Mouse (Mus musculus): ENCODE results near the gene Trim30c. TPM values are rescaled to one million over a fixed set of nuclear protein-coding genes. Genes with fewer than 3 reads are reported as not detected.

Trim30c gene
- polyA plus RNA-seq (2014; fragmentation: Nextera tagmentation; extraction: Ambion mirVana), result 0.20 TPM in 1 of 2 replicates, not detected in the other

GRCm38 (mm10) chr7:104400698-104401097, at the start of gene Trim30c:
Gene Trim30c, minus strand, starts transcription at chr7:104400837.
- no peaks in the 10 kb centered on the region for H3K27me3 ChIP-seq (ENCODE audit: control insufficient read depth, insufficient read depth, low read length)
- no peaks in the 10 kb centered on the region for H3K36me3 ChIP-seq (ENCODE audit: control insufficient read depth, insufficient read depth, low read length)
- H3K4me2 ChIP-seq (replicated peaks; ENCODE audit: low read depth, low read length), result no peak within 1 kb of the TSS
- H3K9ac ChIP-seq (ENCODE audit: low read depth, low read length), result no peak within 1 kb of the TSS
- H3K4me1 ChIP-seq (ENCODE audit: control insufficient read depth, insufficient read depth, low read length), result no peaks in the 10 kb centered on the region
- H3K4me3 ChIP-seq (ENCODE audit: low read length), result no peak within 1 kb of the TSS
- 91% methylated on average over 1 of the region's 1 CpGs for WGBS
- H3K9me3 ChIP-seq (ENCODE audit: control insufficient read depth, low read length), result no peaks in the 10 kb centered on the region
- ATAC-seq (ENCODE audit: low FRiP score, low TSS enrichment), result no peak
- H3K27ac ChIP-seq (ENCODE audit: low read depth, low read length), result no peak within 1 kb of the TSS

- H3K9me3 ChIP-seq (ENCODE audit: control insufficient read depth, low read length), result no peaks in the 10 kb centered on the region
- H3K27me3 ChIP-seq (ENCODE audit: control insufficient read depth, insufficient read depth, low read length), result no peaks in the 10 kb centered on the region
- no peaks in the 10 kb centered on the region for H3K4me1 ChIP-seq (ENCODE audit: control insufficient read depth, insufficient read depth, low read length)
- no peak overlapping the region for H3K4me3 ChIP-seq (ENCODE audit: low read length)
- no peak overlapping the region for H3K9ac ChIP-seq (ENCODE audit: low read depth, low read length)
- no peak overlapping the region for H3K27ac ChIP-seq (ENCODE audit: low read depth, low read length)
- no peak overlapping the region for H3K4me2 ChIP-seq (replicated peaks; ENCODE audit: low read depth, low read length)
- WGBS, result 31% methylated on average over 2 of the region's 2 CpGs
- H3K36me3 ChIP-seq (ENCODE audit: control insufficient read depth, insufficient read depth, low read length), result no peaks in the 10 kb centered on the region
- ATAC-seq (ENCODE audit: low FRiP score, low TSS enrichment), result no peak
Measured at GRCm38 (mm10) chr7:104445961-104446645, 45.5 kb upstream of the Trim30c start.

- H3K9ac ChIP-seq (ENCODE audit: low read depth, low read length), result no peak overlapping the region
- no peak overlapping the region for H3K4me3 ChIP-seq (ENCODE audit: low read length)
- no peaks in the 10 kb centered on the region for H3K9me3 ChIP-seq (ENCODE audit: control insufficient read depth, low read length)
- no peaks in the 10 kb centered on the region for H3K36me3 ChIP-seq (ENCODE audit: control insufficient read depth, insufficient read depth, low read length)
- no peak for ATAC-seq (ENCODE audit: low FRiP score, low TSS enrichment)
- H3K27ac ChIP-seq (ENCODE audit: low read depth, low read length), result no peak overlapping the region
- no peaks in the 10 kb centered on the region for H3K4me1 ChIP-seq (ENCODE audit: control insufficient read depth, insufficient read depth, low read length)
- no peak overlapping the region for H3K4me2 ChIP-seq (replicated peaks; ENCODE audit: low read depth, low read length)
- H3K27me3 ChIP-seq (ENCODE audit: control insufficient read depth, insufficient read depth, low read length), result no peaks in the 10 kb centered on the region
- 98% methylated on average over 3 of the region's 3 CpGs for WGBS
Measured at GRCm38 (mm10) chr7:104404460-104404950, 3.9 kb upstream of the Trim30c start.

- no peak for ATAC-seq (ENCODE audit: low FRiP score, low TSS enrichment)
- no peak overlapping the region for H3K27ac ChIP-seq (ENCODE audit: low read depth, low read length)
- H3K9ac ChIP-seq (ENCODE audit: low read depth, low read length), result no peak overlapping the region
- H3K36me3 ChIP-seq (ENCODE audit: control insufficient read depth, insufficient read depth, low read length), result no peaks in the 10 kb centered on the region
- H3K4me2 ChIP-seq (replicated peaks; ENCODE audit: low read depth, low read length), result no peak overlapping the region
- no peaks in the 10 kb centered on the region for H3K9me3 ChIP-seq (ENCODE audit: control insufficient read depth, low read length)
- H3K4me3 ChIP-seq (ENCODE audit: low read length), result no peak overlapping the region
- H3K4me1 ChIP-seq (ENCODE audit: control insufficient read depth, insufficient read depth, low read length), result no peaks in the 10 kb centered on the region
- no peaks in the 10 kb centered on the region for H3K27me3 ChIP-seq (ENCODE audit: control insufficient read depth, insufficient read depth, low read length)
Measured at GRCm38 (mm10) chr7:104401140-104401539, 503 bp upstream of the Trim30c start.

GRCm38 (mm10) chr7:104398492-104398891, 2.1 kb downstream of the Trim30c start:
- ATAC-seq (ENCODE audit: low FRiP score, low TSS enrichment), result no peak
- Histone ChIP-seq H3K27me3 (ENCODE audit: control insufficient read depth, insufficient read depth, low read length) (no peaks in the 10 kb centered on the region), H3K9ac (ENCODE audit: low read depth, low read length) (no peak overlapping the region), H3K27ac (ENCODE audit: low read depth, low read length) (no peak overlapping the region), H3K4me2 (replicated peaks; ENCODE audit: low read depth, low read length) (no peak overlapping the region), H3K36me3 (ENCODE audit: control insufficient read depth, insufficient read depth, low read length) (no peaks in the 10 kb centered on the region), H3K9me3 (ENCODE audit: control insufficient read depth, low read length) (no peaks in the 10 kb centered on the region), H3K4me3 (ENCODE audit: low read length) (no peak overlapping the region), H3K4me1 (ENCODE audit: control insufficient read depth, insufficient read depth, low read length) (no peaks in the 10 kb centered on the region)
- 79% methylated on average over 1 of the region's 1 CpGs for WGBS

- no peaks in the 10 kb centered on the region for H3K36me3 ChIP-seq (ENCODE audit: control insufficient read depth, insufficient read depth, low read length)
- H3K4me3 ChIP-seq (ENCODE audit: low read length), result no peak within 1 kb of the TSS
- 77% methylated on average over 1 of the region's 1 CpGs for WGBS
- H3K4me1 ChIP-seq (ENCODE audit: control insufficient read depth, insufficient read depth, low read length), result no peaks in the 10 kb centered on the region
- no peak within 1 kb of the TSS for H3K4me2 ChIP-seq (replicated peaks; ENCODE audit: low read depth, low read length)
- ATAC-seq (ENCODE audit: low FRiP score, low TSS enrichment), result no peak
- no peaks in the 10 kb centered on the region for H3K9me3 ChIP-seq (ENCODE audit: control insufficient read depth, low read length)
- no peaks in the 10 kb centered on the region for H3K27me3 ChIP-seq (ENCODE audit: control insufficient read depth, insufficient read depth, low read length)
- no peak within 1 kb of the TSS for H3K27ac ChIP-seq (ENCODE audit: low read depth, low read length)
- H3K9ac ChIP-seq (ENCODE audit: low read depth, low read length), result no peak within 1 kb of the TSS
Measured at GRCm38 (mm10) chr7:104369736-104370414, 30.8 kb downstream of the Trim30c start, which contains the start of gene Trim30b. Gene Trim30b, minus strand, starts transcription at chr7:104369884.

GRCm38 (mm10) chr7:104366339-104366738, 34.3 kb downstream of the Trim30c start:
- no peaks in the 10 kb centered on the region for H3K36me3 ChIP-seq (ENCODE audit: control insufficient read depth, insufficient read depth, low read length)
- no peaks in the 10 kb centered on the region for H3K9me3 ChIP-seq (ENCODE audit: control insufficient read depth, low read length)
- H3K4me2 ChIP-seq (replicated peaks; ENCODE audit: low read depth, low read length), result no peak overlapping the region
- H3K27me3 ChIP-seq (ENCODE audit: control insufficient read depth, insufficient read depth, low read length), result no peaks in the 10 kb centered on the region
- H3K9ac ChIP-seq (ENCODE audit: low read depth, low read length), result no peak overlapping the region
- H3K4me3 ChIP-seq (ENCODE audit: low read length), result no peak overlapping the region
- H3K27ac ChIP-seq (ENCODE audit: low read depth, low read length), result no peak overlapping the region
- H3K4me1 ChIP-seq (ENCODE audit: control insufficient read depth, insufficient read depth, low read length), result no peaks in the 10 kb centered on the region
- ATAC-seq (ENCODE audit: low FRiP score, low TSS enrichment), result no peak

- ATAC-seq (ENCODE audit: low FRiP score, low TSS enrichment), result no peak
- H3K9me3 ChIP-seq (ENCODE audit: control insufficient read depth, low read length), result no peaks in the 10 kb centered on the region
- no peak overlapping the region for H3K27ac ChIP-seq (ENCODE audit: low read depth, low read length)
- no peak overlapping the region for H3K9ac ChIP-seq (ENCODE audit: low read depth, low read length)
- 71% methylated on average over 2 of the region's 2 CpGs for WGBS
- no peak overlapping the region for H3K4me2 ChIP-seq (replicated peaks; ENCODE audit: low read depth, low read length)
- 0 out of 2 replicates have a peak overlapping the region, but pooled peaks have one; percentile 43 for H3K4me3 ChIP-seq (ENCODE audit: low read length)
- no peaks in the 10 kb centered on the region for H3K27me3 ChIP-seq (ENCODE audit: control insufficient read depth, insufficient read depth, low read length)
- no peaks in the 10 kb centered on the region for H3K36me3 ChIP-seq (ENCODE audit: control insufficient read depth, insufficient read depth, low read length)
- H3K4me1 ChIP-seq (ENCODE audit: control insufficient read depth, insufficient read depth, low read length), result no peaks in the 10 kb centered on the region
Measured at GRCm38 (mm10) chr7:104353600-104353967, 47.1 kb downstream of the Trim30c start.
